ENCODE assay signal across 13 mouse cellular contexts in genomic region chr2:68896196-68896595, GRCm38 (mm10). TPM values are rescaled to one million over a fixed set of nuclear protein-coding genes. Genes with fewer than 3 reads are reported as not detected.
A peak's percentile ranks its signal among the peaks of the same experiment; 100 is the strongest.
DNase-seq lines count a peak whose midpoint lies in the region; ATAC-seq and TF ChIP-seq lines count a peak whose summit lies in the region.
"Had no signal": no experiment of that assay in that cellular context is flagged by ENCODE, and none has a peak within 500 bp of the region (broad histone marks: within the 10 kb centered on the region; RNA-seq: fewer than 3 reads in every experiment).

No protein-coding gene starts in this region.

- WGBS in intestine, postnatal 0 days, result 49% methylated on average over 4 of the region's 4 CpGs
- 71% methylated on average over 4 of the region's 4 CpGs for WGBS in intestine, embryonic 16.5 days
- 33% methylated on average over 4 of the region's 4 CpGs for WGBS in forebrain, embryonic 16.5 days

- intact Hi-C loops in left cerebral cortex, adult 2 months (cut with DNase I), result loop anchor here (1.0 kb wide), 1 partner anchor 93 kb away; no protein-coding TSS in a partner anchor

- no peak for ATAC-seq in intestine, postnatal 0 days
- ATAC-seq in intestine, embryonic 16.5 days, result no peak
- peak; percentile 75 for ATAC-seq in forebrain, embryonic 16.5 days
- ATAC-seq in granulocyte monocyte progenitor cell, adult 5-6 weeks (replicated peaks; ENCODE audit: poor library complexity, severe bottlenecking), result no peak

- H3K4me1 ChIP-seq in intestine, postnatal 0 days (replicated peaks; ENCODE audit: control insufficient read depth, insufficient read depth, low read length), result peaks cover 9% of the 10 kb centered on the region
- peaks cover 13% of the 10 kb centered on the region for H3K4me1 ChIP-seq in intestine, embryonic 16.5 days (ENCODE audit: control insufficient read depth, insufficient read depth, low read length)
- peaks cover 18% of the 10 kb centered on the region for H3K4me1 ChIP-seq in forebrain, embryonic 16.5 days (replicated peaks; ENCODE audit: control insufficient read depth, insufficient read depth, low read length)
- H3K4me1 ChIP-seq: hindbrain, embryonic 10.5 days; midbrain, embryonic 12.5 days had no signal

- H3K36me3 ChIP-seq in intestine, postnatal 0 days (ENCODE audit: control insufficient read depth, insufficient read depth), result no peaks in the 10 kb centered on the region
- H3K36me3 ChIP-seq in intestine, embryonic 16.5 days (ENCODE audit: control insufficient read depth, insufficient read depth, low read length), result no peaks in the 10 kb centered on the region
- no peaks in the 10 kb centered on the region for H3K36me3 ChIP-seq in forebrain, embryonic 16.5 days (ENCODE audit: control insufficient read depth, insufficient read depth)
- H3K36me3 ChIP-seq: hindbrain, embryonic 10.5 days; midbrain, embryonic 12.5 days had no signal

- peak; percentile 48 for DNase-seq in cerebellum, adult 11-12 months
- DNase-seq in left cerebral cortex, adult 2 months (ENCODE audit: extremely low spot score in 1 of 2, low spot score in 2 of 2), result no peak
- no peak for DNase-seq in gastrocnemius, adult 18-20 months (ENCODE audit: low spot score)
- DNase-seq in thymus, adult 18-20 months, result no peak

- TF ChIP-seq CTCF in intestine, postnatal 0 days (IDR thresholded peaks at IDR 0.05; ENCODE audit: low read depth), result no peak
- no peak for TF ChIP-seq CTCF in left cerebral cortex, adult 2 months (IDR thresholded peaks at IDR 0.05)

- no peaks in the 10 kb centered on the region for H3K9me3 ChIP-seq in intestine, postnatal 0 days (ENCODE audit: control insufficient read depth)
- peaks cover 2% of the 10 kb centered on the region; the same call in 1 of the 2 replicates for H3K9me3 ChIP-seq in intestine, embryonic 16.5 days (ENCODE audit: control insufficient read depth, low read length)
- no peaks in the 10 kb centered on the region for H3K9me3 ChIP-seq in forebrain, embryonic 16.5 days (ENCODE audit: control insufficient read depth, low read length)
- H3K9me3 ChIP-seq: hindbrain, embryonic 10.5 days; midbrain, embryonic 12.5 days had no signal

- H3K4me2 ChIP-seq in intestine, postnatal 0 days (replicated peaks; ENCODE audit: low read depth), result no peak overlapping the region
- no peak overlapping the region for H3K4me2 ChIP-seq in intestine, embryonic 16.5 days (ENCODE audit: low read depth, low read length)
- H3K4me2 ChIP-seq in forebrain, embryonic 16.5 days (ENCODE audit: low read length), result no peak overlapping the region
- H3K4me2 ChIP-seq: midbrain, embryonic 12.5 days had no signal

- H3K27me3 ChIP-seq in intestine, postnatal 0 days (replicated peaks; ENCODE audit: control insufficient read depth, insufficient read depth, low read length), result no peaks in the 10 kb centered on the region
- no peaks in the 10 kb centered on the region for H3K27me3 ChIP-seq in intestine, embryonic 16.5 days (replicated peaks; ENCODE audit: control insufficient read depth, insufficient read depth, low read length)
- no peaks in the 10 kb centered on the region for H3K27me3 ChIP-seq in forebrain, embryonic 16.5 days (replicated peaks; ENCODE audit: control insufficient read depth, insufficient read depth, low read length)
- H3K27me3 ChIP-seq: CH12.LX; midbrain, embryonic 12.5 days had no signal

- peak overlapping the region; percentile 5; the same call in 1 of the 2 replicates for H3K27ac ChIP-seq in intestine, postnatal 0 days (ENCODE audit: low read depth, low read length)
- H3K27ac ChIP-seq in intestine, embryonic 16.5 days (ENCODE audit: low read length), result no peak overlapping the region
- peak overlapping the region; percentile 2; the same call in 1 of the 2 replicates for H3K27ac ChIP-seq in forebrain, embryonic 16.5 days (ENCODE audit: low read length)
- peak overlapping the region; percentile 30; the same call in 1 of the 2 replicates for H3K27ac ChIP-seq in left cerebral cortex, adult 2 months
- H3K27ac ChIP-seq: hindbrain, embryonic 10.5 days; kidney, postnatal 0 days; liver, embryonic 14.5 days; midbrain, embryonic 12.5 days had no signal

- H3K9ac ChIP-seq in intestine, postnatal 0 days (ENCODE audit: low read depth, low read length), result no peak overlapping the region
- no peak overlapping the region for H3K9ac ChIP-seq in intestine, embryonic 16.5 days (ENCODE audit: low read depth, low read length)
- no peak overlapping the region for H3K9ac ChIP-seq in forebrain, embryonic 16.5 days (replicated peaks; ENCODE audit: low read depth, low read length)
- H3K9ac ChIP-seq: liver, embryonic 14.5 days; midbrain, embryonic 12.5 days had no signal

- no peak overlapping the region for H3K4me3 ChIP-seq in intestine, postnatal 0 days (ENCODE audit: low read depth, low read length)
- H3K4me3 ChIP-seq in intestine, embryonic 16.5 days (ENCODE audit: low read length), result no peak overlapping the region
- no peak overlapping the region for H3K4me3 ChIP-seq in forebrain, embryonic 16.5 days (replicated peaks; ENCODE audit: low read length)
- H3K4me3 ChIP-seq in left cerebral cortex, adult 2 months, result no peak overlapping the region
- H3K4me3 ChIP-seq: hindbrain, embryonic 10.5 days; midbrain, embryonic 12.5 days had no signal

RNA-seq across cellular contexts. Expression of gene Cers6, which starts 35.0 kb away (rescaled TPM):
- polyA plus RNA-seq in intestine, postnatal 0 days (2015; fragmentation: Nextera tagmentation; extraction: Ambion mirVana), result 21.5 and 21.8 TPM in 2 replicates
- 39.6 and 47.9 TPM in 2 replicates for polyA plus RNA-seq in intestine, embryonic 16.5 days (2015; fragmentation: Nextera tagmentation; extraction: Ambion mirVana)
- 62.3 and 74.4 TPM in 2 replicates for polyA plus RNA-seq in forebrain, embryonic 16.5 days (2015; fragmentation: Nextera tagmentation; extraction: Ambion mirVana)
- 10 to 100 TPM; 69.3 to 82.7 TPM for total RNA-seq in left cerebral cortex, adult 2 months (2021)
- total RNA-seq in gastrocnemius, adult 18-20 months (2021), result under 1 TPM; 0.80 to 0.97 TPM
- 88.6 and 93.7 TPM in 2 replicates for total RNA-seq in granulocyte monocyte progenitor cell, adult 5-6 weeks (2014; fragmentation: Nextera tagmentation)
- total RNA-seq in granulocyte monocyte progenitor cell, adult 5-6 weeks (2017), result 39.2 and 39.3 TPM in 2 replicates
- total RNA-seq: CH12.LX had no signal

Comparison
In these comparisons a context has a peak if more than half of its experiments do, and no peak if none do; other contexts are left out.
1. RNA of gene Cers6, which starts 35.0 kb away (total RNA-seq): 39.2 to 93.7 TPM in granulocyte monocyte progenitor cell, adult 5-6 weeks and 69.3 to 82.7 TPM in left cerebral cortex, adult 2 months; 0.80 to 0.97 TPM in gastrocnemius, adult 18-20 months; every median in the first group is over 10 times any median in the second.